Mouse (Mus musculus): ENCODE measurements around the gene Sstr3. TPM values are rescaled to one million over a fixed set of nuclear protein-coding genes. Genes with fewer than 3 reads are reported as not detected.

Gene Sstr3
- polyA plus RNA-seq, 1 experiment from 2014 or later, result 0.22 TPM

DNA sequence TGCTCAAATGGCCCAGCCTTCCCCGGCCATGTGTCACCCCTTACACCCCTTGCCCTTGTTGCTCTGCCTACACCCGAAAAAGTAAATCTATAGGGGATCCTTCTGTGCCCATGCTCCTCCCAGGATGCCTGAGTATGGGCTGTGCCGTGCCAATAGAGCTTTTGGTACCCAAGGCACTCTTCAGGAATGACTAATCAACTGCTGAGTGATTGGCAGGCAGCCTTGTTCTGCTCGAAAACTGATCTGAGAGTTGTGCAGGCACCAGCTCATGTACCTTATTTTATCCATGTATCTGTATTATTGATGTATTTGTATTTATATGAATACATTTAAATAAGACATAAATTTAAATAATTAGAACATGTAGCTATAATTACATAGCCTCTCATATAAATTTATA lies 57.4 kb downstream of the Sstr3 start:
- H3K9ac ChIP-seq (ENCODE audit: low read depth, low read length), result no peak overlapping the region
- H3K9me3 ChIP-seq (ENCODE audit: control insufficient read depth, low read length), result no peaks in the 10 kb centered on the region
- no peak overlapping the region for H3K4me2 ChIP-seq (replicated peaks; ENCODE audit: low read depth, low read length)
- H3K27ac ChIP-seq (ENCODE audit: low read depth, low read length), result no peak overlapping the region
- H3K36me3 ChIP-seq (ENCODE audit: control insufficient read depth, insufficient read depth, low read length), result no peaks in the 10 kb centered on the region
- DNase-seq (ENCODE audit: low spot score), result no peak
- ATAC-seq (ENCODE audit: low FRiP score), result no peak
- H3K4me3 ChIP-seq (ENCODE audit: low read depth, low read length), result no peak overlapping the region
- WGBS, result 69% methylated on average over 4 of the region's 4 CpGs
- H3K27me3 ChIP-seq (ENCODE audit: control insufficient read depth, insufficient read depth, low read length), result no peaks in the 10 kb centered on the region
- H3K4me1 ChIP-seq (replicated peaks; ENCODE audit: control insufficient read depth, insufficient read depth, low read length), result no peaks in the 10 kb centered on the region

Other genes starting within 250 kb of the Sstr3 start
- 0.34 and 0.39 TPM in 2 replicates for gene Csf2rb2, start 239.0 kb downstream of the Sstr3 start, polyA plus RNA-seq (2014; fragmentation: Nextera tagmentation; extraction: Ambion mirVana)
- 1.3 and 1.9 TPM in 2 replicates for gene Csf2rb, start 218.9 kb downstream of the Sstr3 start, polyA plus RNA-seq (2014; fragmentation: Nextera tagmentation; extraction: Ambion mirVana)
- not detected in 2 replicates for gene Tex33, start 148.8 kb downstream of the Sstr3 start, polyA plus RNA-seq (2014; fragmentation: Nextera tagmentation; extraction: Ambion mirVana)
- 8.5 TPM in 2 replicates for gene Tst, start 138.8 kb downstream of the Sstr3 start, polyA plus RNA-seq (2014; fragmentation: Nextera tagmentation; extraction: Ambion mirVana)
- gene Mpst, start 138.3 kb downstream of the Sstr3 start, polyA plus RNA-seq (2014; fragmentation: Nextera tagmentation; extraction: Ambion mirVana), result 2.6 and 2.7 TPM in 2 replicates
- gene Kctd17, start 116.1 kb downstream of the Sstr3 start, polyA plus RNA-seq (2014; fragmentation: Nextera tagmentation; extraction: Ambion mirVana), result 62.7 and 65.8 TPM in 2 replicates
- 0.05 and 0.24 TPM in 2 replicates for gene Tmprss6, start 76.1 kb downstream of the Sstr3 start, polyA plus RNA-seq (2014; fragmentation: Nextera tagmentation; extraction: Ambion mirVana)
- gene Il2rb, start 49.4 kb downstream of the Sstr3 start, polyA plus RNA-seq (2014; fragmentation: Nextera tagmentation; extraction: Ambion mirVana), result not detected in 2 replicates
- gene C1qtnf6, start 13.3 kb downstream of the Sstr3 start, polyA plus RNA-seq (2014; fragmentation: Nextera tagmentation; extraction: Ambion mirVana), result 11.8 and 12.4 TPM in 2 replicates
- gene Rac2, start 28.1 kb upstream of the Sstr3 start, polyA plus RNA-seq (2014; fragmentation: Nextera tagmentation; extraction: Ambion mirVana), result 6.4 and 7.6 TPM in 2 replicates
- 2.1 and 4.4 TPM in 2 replicates for gene Cyth4, start 52.4 kb upstream of the Sstr3 start, polyA plus RNA-seq (2014; fragmentation: Nextera tagmentation; extraction: Ambion mirVana)
- 0.60 and 0.85 TPM in 2 replicates for gene Elfn2, start 174.1 kb upstream of the Sstr3 start, polyA plus RNA-seq (2014; fragmentation: Nextera tagmentation; extraction: Ambion mirVana)
- gene Mfng, start 228.8 kb upstream of the Sstr3 start, polyA plus RNA-seq (2014; fragmentation: Nextera tagmentation; extraction: Ambion mirVana), result 34.6 and 34.7 TPM in 2 replicates

All from hindbrain, embryonic 11.5 days (tissue).